Mouse (Mus musculus): Measurements from ENCODE around the gene Cyp3a16.

- TF ChIP-seq POLR2A (IDR thresholded peaks at IDR 0.05; ENCODE audit: low read depth, low read length) (no peak), CTCF (IDR thresholded peaks at IDR 0.05; ENCODE audit: extremely low read depth, insufficient read depth, insufficient read length, insufficient replicate concordance) (no peak)
Measured at GRCm38 (mm10) chr5:145454389-145454788, 15.1 kb downstream of the Cyp3a16 start.
